Mouse (Mus musculus): ENCODE data around the gene Zfyve21.

DNA sequence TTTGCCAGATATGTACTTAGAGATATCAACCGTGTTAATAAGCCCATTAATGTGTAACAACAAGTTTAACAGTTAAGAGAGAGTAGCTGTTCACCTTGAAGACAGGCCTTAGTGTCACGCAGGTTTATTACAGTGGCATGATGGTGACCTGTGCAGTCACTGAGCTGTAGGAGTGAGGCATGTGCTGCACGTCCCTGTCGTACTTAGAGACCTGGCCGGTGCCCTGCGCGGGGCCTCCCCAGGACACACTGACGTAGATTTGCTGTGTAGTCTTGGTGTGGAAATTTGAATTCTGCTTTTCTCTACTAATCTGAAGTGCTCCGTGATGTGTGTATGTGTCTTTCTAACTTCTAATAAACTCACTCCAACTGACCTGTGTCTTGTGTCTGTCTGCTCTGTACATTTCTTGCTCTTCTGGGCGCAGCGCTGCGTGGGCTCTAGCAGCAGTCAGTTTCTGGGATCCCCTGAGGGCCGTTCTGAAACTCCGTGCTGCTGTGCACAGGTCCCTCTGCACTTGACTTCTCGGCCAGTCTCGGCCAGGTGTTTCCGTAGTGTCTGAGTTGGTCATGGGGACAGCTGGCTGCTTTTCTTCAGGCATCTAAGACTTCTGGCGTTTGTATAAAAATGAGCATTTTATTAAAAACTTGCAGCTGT lies 19.3 kb upstream of the Zfyve21 start:
- TF ChIP-seq POLR2A (IDR thresholded peaks at IDR 0.05; ENCODE audit: extremely low read depth, insufficient read depth, low read length): no peak
- no peak for TF ChIP-seq CTCF (IDR thresholded peaks at IDR 0.05; ENCODE audit: extremely low read depth, insufficient read depth, low read length)
